Mouse (Mus musculus) urinary bladder, postnatal 25 days (tissue): ENCODE measurements around the gene Snrpb2.

Experiments used
- DNase-seq: peaks from one replicate; pipeline ENCODE4 v3.0.0; 2022; ENCODE audit warnings: low spot score

The Snrpb2 gene

DNA sequence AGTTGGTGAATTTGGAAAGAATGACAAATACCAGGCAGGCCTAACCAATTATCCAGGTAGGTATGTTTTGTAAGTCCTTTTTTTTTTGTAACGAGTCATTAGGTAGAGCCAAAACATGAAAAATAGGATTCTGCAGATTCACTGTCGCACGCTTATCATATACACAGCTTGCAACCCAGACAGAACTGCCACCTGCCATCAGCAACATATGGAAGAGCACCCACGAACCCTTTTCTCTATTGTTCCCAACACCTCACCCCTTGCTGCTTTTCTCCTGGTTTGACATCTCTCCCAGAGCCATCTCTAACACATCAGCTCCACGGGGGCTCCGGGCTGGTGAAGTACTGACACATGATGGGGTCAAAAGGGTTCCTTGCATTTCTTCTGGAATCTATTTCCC, 31.9 kb downstream of the Snrpb2 start:
- DNase-seq, result no peak

DNA sequence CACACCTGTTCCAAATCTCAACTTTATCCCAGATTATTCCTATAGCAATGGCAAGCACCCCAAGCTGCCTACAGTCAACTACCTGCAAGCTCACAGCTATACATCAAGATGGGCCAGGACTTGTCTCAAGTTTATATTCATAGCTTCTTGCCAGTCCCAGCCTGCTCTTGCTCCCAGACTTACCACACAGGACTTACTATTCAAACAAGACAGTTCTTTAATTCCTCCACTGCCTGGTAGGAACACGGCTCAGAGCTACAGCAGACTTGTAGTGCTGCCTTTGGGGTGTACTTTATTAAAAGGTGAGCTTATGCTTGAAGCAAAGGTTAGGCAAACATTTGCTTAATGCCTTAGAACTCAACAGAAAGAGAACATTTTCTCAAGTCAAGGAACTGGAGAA, 34.3 kb downstream of the Snrpb2 start:
- DNase-seq, result no peak

DNA sequence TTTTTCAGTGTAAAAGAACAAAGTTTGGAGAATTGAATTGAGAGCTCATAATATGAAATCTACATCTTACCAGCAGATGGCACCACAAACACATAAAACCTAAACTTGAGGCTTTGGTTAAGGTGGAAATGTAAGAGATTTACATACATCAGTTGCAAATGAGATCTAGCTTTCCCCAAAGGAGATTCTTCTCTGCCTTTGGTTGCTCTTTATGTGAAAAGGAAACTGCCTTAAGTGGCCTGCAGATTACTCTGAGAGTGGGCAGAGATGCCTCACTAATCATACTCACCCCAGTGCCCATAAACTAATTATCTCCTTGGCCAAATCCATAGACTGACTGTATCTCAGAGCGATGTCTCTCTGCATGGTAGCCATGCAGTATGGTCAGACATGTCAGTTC, 51.0 kb downstream of the Snrpb2 start:
- DNase-seq, result no peak

DNA sequence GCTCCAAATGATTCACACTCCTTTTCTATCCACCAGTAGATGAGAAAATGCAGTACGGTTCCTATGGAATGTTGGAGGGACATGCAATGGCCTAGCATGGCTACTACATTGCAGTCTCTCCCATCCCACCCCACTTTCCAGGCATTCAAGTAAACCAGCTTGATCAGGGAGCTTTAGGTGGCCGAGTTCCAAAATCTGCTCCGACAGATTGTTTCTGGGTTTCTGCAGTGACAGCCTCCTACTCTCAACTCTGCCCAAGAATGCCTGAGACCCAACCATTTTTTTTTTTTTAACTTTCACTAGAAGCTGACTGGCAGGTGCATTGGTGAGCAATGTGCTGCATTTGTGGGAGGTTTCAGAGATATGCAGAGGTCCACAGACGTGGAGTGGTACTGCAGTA, 51.9 kb downstream of the Snrpb2 start:
- DNase-seq, result no peak

DNA sequence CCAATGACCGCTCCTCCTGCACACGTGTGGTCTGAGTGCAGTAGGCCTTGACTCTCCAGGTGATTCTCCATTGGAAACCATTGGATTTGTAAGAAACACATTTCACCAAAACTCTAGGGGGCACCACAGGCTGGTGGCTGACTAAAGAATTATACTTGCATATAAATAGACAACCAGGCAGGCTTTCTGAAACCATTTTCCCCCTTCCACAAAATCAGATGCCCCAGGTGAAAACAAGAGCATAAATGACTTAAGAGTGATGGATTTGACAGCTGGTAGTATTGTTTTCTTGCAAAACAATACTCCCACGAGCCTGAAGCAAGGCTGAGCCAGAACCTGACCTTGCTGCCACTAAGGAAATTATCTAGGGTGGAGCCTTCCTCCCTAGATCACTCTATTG, 54.6 kb downstream of the Snrpb2 start:
- DNase-seq, result no peak

DNA sequence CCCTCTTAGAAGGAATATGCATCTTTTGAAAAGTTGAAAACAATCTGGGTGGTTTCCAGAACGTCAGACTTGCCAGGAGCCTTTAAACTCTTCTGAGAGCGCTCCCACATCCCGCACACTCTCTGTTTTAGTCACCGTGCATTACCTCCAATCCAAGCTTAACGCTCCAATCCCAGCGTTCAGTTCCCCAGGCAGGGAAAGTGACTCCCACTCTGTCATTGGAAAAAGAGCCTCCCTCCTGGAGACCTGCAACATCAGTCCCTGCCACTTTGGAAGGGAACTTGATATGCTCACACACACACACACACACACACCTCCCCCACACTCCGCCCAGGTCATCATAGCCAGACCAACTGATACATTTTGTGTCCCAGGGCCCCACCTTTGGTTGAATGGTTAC, 55.4 kb downstream of the Snrpb2 start:
- DNase-seq, result no peak
